8 mouse cellular contexts compared by ENCODE assay signal in the genomic region with DNA sequence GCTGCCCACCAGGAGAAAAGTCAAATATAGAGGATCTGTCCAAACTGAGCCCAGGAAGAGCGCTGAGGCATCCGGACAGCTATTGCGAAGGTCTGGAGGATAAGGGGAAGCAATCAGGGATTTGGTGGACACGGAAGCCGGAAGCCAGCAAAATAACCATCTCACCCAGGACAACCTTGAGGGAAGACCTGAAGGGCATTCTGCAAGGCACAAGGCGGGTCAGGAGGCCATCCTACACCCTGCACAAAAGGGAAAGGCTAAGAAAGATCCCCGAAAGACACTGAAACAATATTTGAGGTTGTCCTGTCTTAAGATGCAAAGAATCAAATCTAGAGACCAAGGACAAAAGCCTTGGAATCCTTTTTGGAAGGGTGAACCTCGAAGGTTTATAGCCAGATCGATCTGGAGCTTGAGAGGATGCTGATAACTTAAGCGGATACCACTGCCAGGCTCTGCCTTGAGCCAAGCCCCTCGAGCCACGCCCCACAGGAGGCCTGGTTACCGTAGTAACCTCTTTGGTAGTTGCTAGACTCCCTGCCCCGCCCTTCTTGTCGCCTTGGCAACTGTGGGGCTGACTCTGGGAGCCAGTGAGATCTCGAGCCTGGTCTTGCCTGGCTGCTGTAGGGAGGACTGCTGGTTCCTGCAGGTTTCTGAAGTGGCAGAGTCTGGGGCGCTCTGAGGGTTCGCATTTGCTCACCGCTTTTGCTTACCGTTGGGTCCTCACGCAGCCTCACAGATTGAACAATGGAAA. TPM values are rescaled to one million over a fixed set of nuclear protein-coding genes. Genes with fewer than 3 reads are reported as not detected.
DNase-seq lines count a peak whose midpoint lies in the region; ATAC-seq lines count a peak whose summit lies in the region.

No protein-coding gene starts in this region.

- H3K36me3 ChIP-seq in embryonic facial prominence, embryonic 11.5 days (replicated peaks; ENCODE audit: control insufficient read depth, insufficient read depth, low read depth, low read length): no peaks in the 10 kb centered on the region
- no peaks in the 10 kb centered on the region for H3K36me3 ChIP-seq in heart, embryonic 14.5 days (ENCODE audit: control insufficient read depth, insufficient read depth, low read length)
- no peaks in the 10 kb centered on the region for H3K36me3 ChIP-seq in liver, embryonic 12.5 days
- no peaks in the 10 kb centered on the region for H3K36me3 ChIP-seq in neural tube, embryonic 11.5 days (ENCODE audit: control insufficient read depth, insufficient read depth, low read length)

- H3K9me3 ChIP-seq in embryonic facial prominence, embryonic 11.5 days (replicated peaks; ENCODE audit: control insufficient read depth, low read length): no peaks in the 10 kb centered on the region
- 0 out of 2 replicates have a peak, but pooled peaks cover 5% of the 10 kb centered on the region for H3K9me3 ChIP-seq in heart, embryonic 14.5 days (ENCODE audit: control insufficient read depth, low read length)
- H3K9me3 ChIP-seq in liver, embryonic 12.5 days (replicated peaks): 0 out of 2 replicates have a peak, but pooled peaks cover 4% of the 10 kb centered on the region
- H3K9me3 ChIP-seq in neural tube, embryonic 11.5 days (ENCODE audit: control insufficient read depth, low read length): no peaks in the 10 kb centered on the region

- peak overlapping the region; percentile 28 for H3K4me3 ChIP-seq in embryonic facial prominence, embryonic 11.5 days (ENCODE audit: low read depth, low read length)
- peak overlapping the region; percentile 21 to 35 for H3K4me3 ChIP-seq in heart, embryonic 14.5 days (ENCODE audit: control insufficient read depth in 1 of 2, insufficient read depth in 1 of 2, low read depth in 1 of 2, low read length in 2 of 2)
- H3K4me3 ChIP-seq in liver, embryonic 12.5 days: peak overlapping the region; percentile 19; the same call in 1 of the 2 replicates
- peak overlapping the region; percentile 36 for H3K4me3 ChIP-seq in neural tube, embryonic 11.5 days (ENCODE audit: low read depth, low read length)

- peak overlapping the region; percentile 54 for H3K4me2 ChIP-seq in embryonic facial prominence, embryonic 11.5 days (ENCODE audit: low read depth, low read length)
- H3K4me2 ChIP-seq in heart, embryonic 14.5 days (ENCODE audit: low read length): peak overlapping the region; percentile 67
- peak overlapping the region; percentile 46 for H3K4me2 ChIP-seq in liver, embryonic 12.5 days
- H3K4me2 ChIP-seq in neural tube, embryonic 11.5 days (ENCODE audit: low read depth): peak overlapping the region; percentile 55

- WGBS in embryonic facial prominence, embryonic 11.5 days: 25% methylated on average over 21 of the region's 21 CpGs
- 25% methylated on average over 21 of the region's 21 CpGs for WGBS in heart, embryonic 14.5 days
- 26% methylated on average over 21 of the region's 21 CpGs for WGBS in liver, embryonic 12.5 days (ENCODE audit: insufficient replicate concordance)
- 28% methylated on average over 21 of the region's 21 CpGs for WGBS in neural tube, embryonic 11.5 days

- H3K27me3 ChIP-seq in embryonic facial prominence, embryonic 11.5 days (ENCODE audit: control insufficient read depth, insufficient read depth, low read length): no peaks in the 10 kb centered on the region
- peaks cover 4% of the 10 kb centered on the region; the same call in 1 of the 2 replicates for H3K27me3 ChIP-seq in heart, embryonic 14.5 days (ENCODE audit: control insufficient read depth, insufficient read depth, low read length)
- H3K27me3 ChIP-seq in liver, embryonic 12.5 days (replicated peaks): peaks cover 10% of the 10 kb centered on the region; the same call in 1 of the 2 replicates
- no peaks in the 10 kb centered on the region for H3K27me3 ChIP-seq in neural tube, embryonic 11.5 days (ENCODE audit: control insufficient read depth, insufficient read depth, low read length)

- H3K27ac ChIP-seq in embryonic facial prominence, embryonic 11.5 days (replicated peaks; ENCODE audit: low read depth, low read length): no peak overlapping the region
- no peak overlapping the region for H3K27ac ChIP-seq in heart, embryonic 14.5 days (replicated peaks in 1 of 2; ENCODE audit: control insufficient read depth in 1 of 2, insufficient read depth in 1 of 2, low read depth in 2 of 2, low read length in 2 of 2)
- H3K27ac ChIP-seq in liver, embryonic 12.5 days: no peak overlapping the region
- H3K27ac ChIP-seq in neural tube, embryonic 11.5 days (ENCODE audit: low read depth, low read length): no peak overlapping the region

- peak; percentile 100 for ATAC-seq in embryonic facial prominence, embryonic 11.5 days (replicated peaks; ENCODE audit: insufficient number of reproducible peaks, low FRiP score, low TSS enrichment, low read depth)
- 0 out of 2 replicates have a peak, but pooled peaks have one; percentile 56 for ATAC-seq in heart, embryonic 14.5 days (ENCODE audit: insufficient number of reproducible peaks, insufficient read depth, low FRiP score, low read depth)
- ATAC-seq in liver, embryonic 12.5 days: peak; percentile 68; the same call in 1 of the 2 replicates
- ATAC-seq in neural tube, embryonic 11.5 days (ENCODE audit: insufficient read depth, low FRiP score, low TSS enrichment): peak; percentile 100

- no peaks in the 10 kb centered on the region for H3K4me1 ChIP-seq in embryonic facial prominence, embryonic 11.5 days (ENCODE audit: control insufficient read depth, insufficient read depth, low read length)
- peaks cover 0 to 7% of the 10 kb centered on the region in 2 experiments; a peak in 1 of 4 replicates for H3K4me1 ChIP-seq in heart, embryonic 14.5 days (ENCODE audit: control insufficient read depth in 2 of 2, insufficient read depth in 2 of 2, low read length in 2 of 2)
- peaks cover 6% of the 10 kb centered on the region for H3K4me1 ChIP-seq in liver, embryonic 12.5 days
- H3K4me1 ChIP-seq in neural tube, embryonic 11.5 days (ENCODE audit: control insufficient read depth, insufficient read depth, low read length): 0 out of 2 replicates have a peak, but pooled peaks cover 5% of the 10 kb centered on the region

- peak overlapping the region; percentile 45 for H3K9ac ChIP-seq in embryonic facial prominence, embryonic 11.5 days (replicated peaks; ENCODE audit: low read length)
- H3K9ac ChIP-seq in heart, embryonic 14.5 days (ENCODE audit: low read length): peak overlapping the region; percentile 41
- H3K9ac ChIP-seq in liver, embryonic 12.5 days: no peak overlapping the region
- H3K9ac ChIP-seq in neural tube, embryonic 11.5 days (ENCODE audit: low read length): peak overlapping the region; percentile 37

- DNase-seq in CD4-positive helper T cell, adult 2 months (ENCODE audit: low read depth, low spot score): peak; percentile 73
- peak; percentile 84 for DNase-seq in adrenal gland, postnatal 14 days
- DNase-seq in embryonic facial prominence, embryonic 11.5 days (ENCODE audit: low spot score): peak; percentile 98
- DNase-seq in kidney, postnatal 10 days: peak; percentile 80
- DNase-seq in neural tube, embryonic 11.5 days (ENCODE audit: low spot score): peak; percentile 94
- peak; percentile 60 for DNase-seq in thymus, postnatal 25 days

RNA-seq across cellular contexts. Expression of a gene that starts 13.1 kb away (rescaled TPM):
- 18.5 and 25.5 TPM in 2 replicates for total RNA-seq in adrenal gland, postnatal 14 days (2021)
- 19.9 and 26.0 TPM in 2 replicates for polyA plus RNA-seq in embryonic facial prominence, embryonic 11.5 days (2014; fragmentation: Nextera tagmentation; extraction: Ambion mirVana)
- polyA plus RNA-seq in heart, embryonic 14.5 days (2014; fragmentation: Nextera tagmentation; extraction: Ambion mirVana): 7.8 and 11.6 TPM in 2 replicates
- 0.38 and 0.98 TPM in 2 replicates for polyA plus RNA-seq in liver, embryonic 12.5 days (2016; fragmentation: Nextera tagmentation; extraction: Ambion mirVana)
- 58.0 and 73.8 TPM in 2 replicates for polyA plus RNA-seq in neural tube, embryonic 11.5 days (2014; fragmentation: Nextera tagmentation; extraction: Ambion mirVana)

RNA-seq across cellular contexts. Expression of a gene that starts 20.2 kb away (rescaled TPM):
- total RNA-seq in adrenal gland, postnatal 14 days (2021): 2.3 and 40.2 TPM in 2 replicates
- polyA plus RNA-seq in embryonic facial prominence, embryonic 11.5 days (2014; fragmentation: Nextera tagmentation; extraction: Ambion mirVana): not detected in 2 replicates
- polyA plus RNA-seq in heart, embryonic 14.5 days (2014; fragmentation: Nextera tagmentation; extraction: Ambion mirVana): not detected in 2 replicates
- 1.7 and 2.2 TPM in 2 replicates for polyA plus RNA-seq in liver, embryonic 12.5 days (2016; fragmentation: Nextera tagmentation; extraction: Ambion mirVana)
- polyA plus RNA-seq in neural tube, embryonic 11.5 days (2014; fragmentation: Nextera tagmentation; extraction: Ambion mirVana): not detected in 2 replicates

RNA-seq across cellular contexts. Expression of a gene that starts 45.9 kb away (rescaled TPM):
- total RNA-seq in adrenal gland, postnatal 14 days (2021): not detected in 2 replicates
- 0.08 and 0.36 TPM in 2 replicates for polyA plus RNA-seq in embryonic facial prominence, embryonic 11.5 days (2014; fragmentation: Nextera tagmentation; extraction: Ambion mirVana)
- polyA plus RNA-seq in heart, embryonic 14.5 days (2014; fragmentation: Nextera tagmentation; extraction: Ambion mirVana): 0.09 TPM in 1 of 2 replicates, not detected in the other
- polyA plus RNA-seq in liver, embryonic 12.5 days (2016; fragmentation: Nextera tagmentation; extraction: Ambion mirVana): not detected in 2 replicates
- polyA plus RNA-seq in neural tube, embryonic 11.5 days (2014; fragmentation: Nextera tagmentation; extraction: Ambion mirVana): 0.57 TPM in 1 of 2 replicates, not detected in the other

RNA-seq across cellular contexts. Expression of a gene that starts 53.6 kb away (rescaled TPM):
- total RNA-seq in adrenal gland, postnatal 14 days (2021): 0.07 and 0.08 TPM in 2 replicates
- 0.14 and 0.25 TPM in 2 replicates for polyA plus RNA-seq in embryonic facial prominence, embryonic 11.5 days (2014; fragmentation: Nextera tagmentation; extraction: Ambion mirVana)
- 0.05 and 0.14 TPM in 2 replicates for polyA plus RNA-seq in heart, embryonic 14.5 days (2014; fragmentation: Nextera tagmentation; extraction: Ambion mirVana)
- polyA plus RNA-seq in liver, embryonic 12.5 days (2016; fragmentation: Nextera tagmentation; extraction: Ambion mirVana): 0.02 and 0.04 TPM in 2 replicates
- 0.12 and 0.15 TPM in 2 replicates for polyA plus RNA-seq in neural tube, embryonic 11.5 days (2014; fragmentation: Nextera tagmentation; extraction: Ambion mirVana)
